Mouse (Mus musculus) embryo, embryonic 10 days (tissue): ENCODE results near the gene Usp39.

ENCODE experiments used
- DNase-seq: peaks from one replicate; pipeline ENCODE4 v3.0.0-alpha.2; 2015; ENCODE audit warnings: low spot score

The Usp39 gene

DNA sequence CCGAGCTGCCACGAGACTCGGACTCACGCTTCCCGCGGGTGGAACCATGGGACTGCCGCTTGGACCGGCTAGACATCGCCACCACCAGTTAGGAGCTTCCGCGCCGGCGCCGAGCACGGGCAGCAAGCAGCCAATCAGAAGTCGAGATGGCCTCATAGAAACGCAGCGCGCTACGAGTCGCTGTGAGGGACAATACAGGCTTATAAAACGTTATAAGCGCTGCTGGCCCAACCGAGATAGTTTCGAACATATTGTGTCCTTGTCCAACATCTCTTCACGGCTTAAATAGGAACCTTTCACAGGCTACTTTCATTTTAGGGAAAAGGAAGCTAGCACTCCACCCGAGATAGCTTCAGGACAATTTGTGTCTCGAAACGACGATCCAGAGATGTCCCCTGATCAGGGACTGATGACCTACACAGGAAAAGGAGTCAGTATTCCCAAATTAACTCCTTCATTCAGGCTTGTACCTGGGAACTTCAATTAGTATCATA is at the start of gene Usp39:
Usp39 (minus strand) TSS at position 111 of the 494 bp plus-strand sequence.
- peak; percentile 99 for DNase-seq

DNA sequence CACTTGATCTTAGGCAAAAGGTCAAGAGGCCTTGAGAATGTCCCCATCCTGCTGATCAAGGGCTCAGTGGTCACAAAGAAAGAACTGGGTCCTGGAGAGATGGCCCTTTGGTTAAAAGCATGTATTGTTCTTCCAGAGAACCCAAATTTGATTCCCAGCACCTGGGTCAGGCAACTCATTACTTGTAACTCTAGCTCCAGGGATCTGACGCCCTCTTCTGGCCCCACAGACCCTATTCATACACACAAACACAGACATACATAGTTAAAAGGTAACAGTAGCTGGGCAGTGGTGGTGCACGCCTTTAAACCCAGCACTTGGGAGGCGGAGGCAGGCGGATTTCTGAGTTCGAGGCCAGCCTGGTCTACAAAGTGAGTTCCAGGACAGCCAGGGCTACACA is 47.4 kb upstream of the Usp39 start:
- DNase-seq = no peak

DNA sequence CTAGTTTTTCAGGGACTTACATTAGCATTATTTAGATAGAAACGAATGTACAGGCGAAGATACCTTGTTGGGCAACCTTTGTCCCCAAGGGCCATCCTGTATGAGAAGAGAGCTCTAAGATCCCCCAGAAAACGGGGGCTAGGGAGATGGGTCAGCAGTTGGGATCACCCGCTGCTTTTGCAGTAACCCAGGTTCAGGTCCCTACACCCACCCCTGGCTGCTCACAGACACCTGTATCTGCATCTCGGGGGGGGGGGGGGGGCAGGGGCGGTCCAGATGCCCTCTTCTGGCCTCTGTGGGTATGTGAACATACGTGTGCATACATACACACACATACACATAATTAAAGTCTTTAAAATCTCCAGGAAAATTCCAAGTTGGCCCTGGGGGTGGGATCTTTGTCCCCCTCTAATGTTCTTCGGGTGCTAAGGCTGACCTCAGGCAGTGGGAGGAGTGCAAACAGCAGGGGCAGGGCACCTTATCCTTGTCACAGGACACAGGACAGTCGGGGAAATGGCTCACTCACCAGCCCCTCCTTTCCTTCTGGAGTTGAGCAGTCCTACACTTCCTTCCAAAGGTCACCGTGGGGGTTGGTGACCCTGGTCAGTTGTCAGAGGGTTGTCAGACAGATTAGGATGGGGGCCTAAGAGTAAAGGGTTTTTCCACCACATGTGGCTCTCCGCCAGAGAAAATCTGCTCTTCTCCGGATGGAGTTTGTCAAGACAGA is 46.0 kb upstream of the Usp39 start:
- DNase-seq = peak; percentile 84

DNA sequence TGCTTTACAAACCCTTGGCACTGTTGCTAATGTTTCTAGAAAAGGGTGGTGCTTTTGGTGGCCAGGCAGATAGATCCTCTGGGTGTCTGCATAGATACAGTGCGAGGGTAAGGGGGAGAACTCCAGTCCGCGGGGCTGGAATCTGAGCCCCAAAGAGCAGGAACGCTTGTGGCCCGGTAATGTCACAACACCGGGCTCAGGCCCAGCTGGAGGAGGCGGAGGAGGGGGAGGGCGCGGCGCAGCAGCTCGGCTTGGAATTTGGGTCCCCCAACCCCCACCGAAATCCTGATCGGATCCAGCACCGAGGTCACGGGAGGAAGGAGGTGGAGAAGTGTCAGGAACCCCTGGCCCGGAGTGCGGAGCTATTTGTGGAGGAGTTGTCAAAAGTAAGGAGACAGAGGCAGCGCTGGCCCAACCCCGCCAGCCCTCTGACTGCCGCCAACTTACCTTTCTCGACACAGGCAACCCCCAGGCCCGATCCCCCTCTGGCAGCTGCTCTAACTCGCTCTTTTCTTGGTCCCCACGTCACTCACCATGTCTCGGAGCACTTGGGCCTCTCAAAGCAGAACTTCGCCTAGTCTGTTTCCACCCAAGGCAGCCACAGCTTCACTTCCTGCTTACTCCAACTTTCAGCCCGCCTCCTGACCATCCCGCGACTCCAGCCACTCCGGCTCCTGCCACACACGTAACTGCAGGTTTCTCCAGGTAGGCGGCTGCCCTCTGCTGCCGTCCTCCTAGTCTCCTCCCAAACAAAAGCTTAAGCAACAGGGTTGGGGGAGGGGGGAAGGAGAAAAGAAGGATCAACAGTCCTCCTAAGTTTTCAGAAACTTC is 45.2 kb upstream of the Usp39 start, which contains the start of gene Vamp8:
Vamp8 (minus strand) TSS at position 763 of the 831 bp plus-strand sequence.
- peak; percentile 69 for DNase-seq

DNA sequence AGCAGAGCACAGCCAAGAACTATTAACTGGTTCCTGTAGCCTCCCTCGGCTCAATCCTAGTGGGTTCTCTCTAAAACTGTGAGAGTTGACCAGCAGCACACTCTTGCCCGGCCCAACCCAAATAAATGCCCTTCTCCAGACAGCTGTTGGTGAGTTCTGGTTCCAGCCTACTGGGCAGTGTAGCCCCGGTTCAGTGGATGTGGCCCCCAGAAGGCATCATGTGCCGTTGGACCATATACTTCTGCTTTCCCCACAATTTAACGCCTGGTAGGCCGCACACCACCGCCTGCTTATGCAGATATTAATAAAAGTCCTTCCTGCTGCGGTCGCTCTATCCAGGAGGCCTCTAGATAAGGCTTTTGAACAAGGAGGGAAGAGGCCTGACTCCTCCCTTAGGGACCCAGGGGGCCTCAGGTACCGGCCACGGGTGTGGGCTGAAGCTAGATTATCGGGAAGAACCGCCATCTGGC is 44.5 kb upstream of the Usp39 start:
- DNase-seq = no peak

DNA sequence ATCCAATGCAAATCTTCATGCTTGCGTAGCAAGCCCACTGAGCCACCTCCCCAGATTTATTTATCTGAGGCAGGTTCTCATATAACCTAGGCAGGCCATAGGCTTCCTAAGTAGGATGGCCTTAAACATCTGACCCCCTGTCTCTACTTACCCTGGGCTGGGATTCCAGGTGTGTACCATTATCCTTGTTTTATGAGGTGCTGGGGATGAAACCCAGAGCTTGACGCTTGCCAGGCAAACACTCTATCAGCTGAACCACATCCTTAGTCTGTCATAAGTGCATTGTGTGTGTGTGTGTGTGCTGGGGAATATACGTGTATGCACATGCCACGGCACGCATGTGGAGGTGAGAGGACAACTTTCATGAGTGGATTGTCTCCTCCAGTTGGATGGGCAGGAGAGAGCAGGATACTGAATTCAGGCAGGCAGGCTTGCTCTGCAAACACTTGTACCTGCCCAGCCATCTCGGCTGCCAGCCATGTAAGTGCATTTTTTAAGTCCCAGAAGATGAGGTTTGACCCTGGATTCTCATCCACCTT is 43.9 kb upstream of the Usp39 start:
- no peak for DNase-seq

DNA sequence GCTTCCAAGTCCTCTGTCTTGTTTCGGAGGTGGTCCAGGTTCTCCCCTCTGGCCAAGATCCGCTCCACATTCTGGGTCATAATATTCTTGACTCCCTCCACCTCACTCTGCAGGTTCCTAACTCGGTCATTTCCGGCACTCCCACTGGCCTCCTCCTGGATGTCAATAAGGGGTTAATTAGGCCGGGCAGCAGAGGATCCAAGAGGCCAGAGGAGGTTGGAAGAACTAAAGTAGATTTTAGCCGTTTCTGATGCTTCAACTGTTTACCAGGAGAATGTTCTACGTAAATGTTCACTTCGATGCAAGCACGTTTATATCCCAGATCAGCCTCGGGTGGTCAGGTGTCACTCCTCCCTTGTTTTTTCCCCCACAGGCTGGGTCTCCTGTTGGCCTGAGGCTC is 43.3 kb upstream of the Usp39 start:
- no peak for DNase-seq

DNA sequence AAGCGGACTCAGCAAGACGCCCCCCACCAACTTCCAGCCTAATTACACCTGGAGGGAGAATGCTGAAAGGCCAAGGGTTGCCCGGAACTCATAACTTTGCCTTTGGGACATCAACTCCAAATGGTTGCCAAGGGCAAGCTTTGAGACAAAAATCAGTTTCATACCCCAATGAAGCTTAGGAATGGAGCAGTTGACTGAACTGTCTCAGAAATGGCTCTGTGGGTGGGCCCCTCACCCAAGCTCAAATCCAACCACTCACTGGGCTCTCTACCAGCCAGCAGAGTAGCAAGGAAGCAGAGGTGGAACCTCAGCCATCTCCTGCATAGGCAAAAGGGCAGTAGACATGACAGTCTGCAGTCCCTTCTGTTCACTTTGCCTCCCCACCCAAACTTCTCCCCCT is 42.8 kb upstream of the Usp39 start:
- DNase-seq = no peak

DNA sequence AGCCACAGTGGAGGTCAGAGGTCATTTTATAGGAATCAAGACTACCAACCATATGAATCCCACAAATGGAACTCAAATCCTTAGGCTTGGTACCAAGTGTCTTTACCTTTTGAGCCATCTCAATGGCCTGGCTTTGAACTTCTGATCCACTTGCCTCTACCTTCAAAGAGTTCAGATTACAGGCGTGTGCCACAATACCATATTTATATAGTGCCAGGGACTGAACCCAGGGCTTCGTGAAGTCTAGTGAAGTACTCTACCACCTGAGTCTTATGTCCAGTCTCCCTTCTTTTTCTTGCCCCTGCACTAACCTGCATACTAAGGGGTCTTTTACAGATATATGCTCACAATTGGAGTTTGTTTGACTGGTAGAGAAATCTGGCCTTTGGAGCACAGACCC is 41.6 kb upstream of the Usp39 start:
- DNase-seq = no peak

DNA sequence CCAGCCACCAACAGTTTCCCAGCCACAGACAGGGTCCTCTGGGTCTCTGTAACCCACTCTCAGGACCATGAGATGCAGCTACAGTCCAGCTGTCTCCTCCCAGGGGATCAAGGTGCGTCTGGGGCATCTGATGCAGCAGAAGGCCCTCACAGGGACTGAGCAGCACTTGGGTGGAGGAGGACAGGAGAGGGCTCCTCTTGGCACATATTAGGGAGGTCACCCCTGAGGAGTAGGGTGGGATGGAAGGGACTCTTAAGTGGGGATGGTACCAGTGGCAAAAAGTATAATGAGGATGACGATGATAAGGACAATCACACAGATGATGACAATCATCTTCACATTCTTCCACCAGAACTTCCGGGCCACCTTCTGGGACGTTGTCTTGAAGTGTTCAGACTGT is 40.3 kb upstream of the Usp39 start:
- DNase-seq = no peak

DNA sequence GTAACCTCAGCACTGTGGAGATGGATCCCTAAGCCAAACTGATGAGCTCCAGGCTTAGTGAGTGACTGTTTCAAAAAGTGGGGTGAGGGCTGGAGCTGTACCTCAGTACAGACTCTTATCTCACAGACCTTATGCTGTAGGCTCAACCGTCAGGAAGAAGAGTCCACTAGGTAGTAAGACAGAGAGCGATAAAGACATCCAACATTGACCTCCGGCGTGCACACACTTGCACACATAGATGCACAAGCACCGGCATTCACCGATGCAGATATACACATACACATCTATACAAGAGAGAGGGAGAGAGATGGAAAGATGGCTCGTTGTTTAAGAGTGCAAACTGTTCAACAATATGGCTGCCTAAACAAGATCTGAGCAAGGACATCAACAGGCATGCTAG is 39.0 kb upstream of the Usp39 start:
- no peak for DNase-seq

DNA sequence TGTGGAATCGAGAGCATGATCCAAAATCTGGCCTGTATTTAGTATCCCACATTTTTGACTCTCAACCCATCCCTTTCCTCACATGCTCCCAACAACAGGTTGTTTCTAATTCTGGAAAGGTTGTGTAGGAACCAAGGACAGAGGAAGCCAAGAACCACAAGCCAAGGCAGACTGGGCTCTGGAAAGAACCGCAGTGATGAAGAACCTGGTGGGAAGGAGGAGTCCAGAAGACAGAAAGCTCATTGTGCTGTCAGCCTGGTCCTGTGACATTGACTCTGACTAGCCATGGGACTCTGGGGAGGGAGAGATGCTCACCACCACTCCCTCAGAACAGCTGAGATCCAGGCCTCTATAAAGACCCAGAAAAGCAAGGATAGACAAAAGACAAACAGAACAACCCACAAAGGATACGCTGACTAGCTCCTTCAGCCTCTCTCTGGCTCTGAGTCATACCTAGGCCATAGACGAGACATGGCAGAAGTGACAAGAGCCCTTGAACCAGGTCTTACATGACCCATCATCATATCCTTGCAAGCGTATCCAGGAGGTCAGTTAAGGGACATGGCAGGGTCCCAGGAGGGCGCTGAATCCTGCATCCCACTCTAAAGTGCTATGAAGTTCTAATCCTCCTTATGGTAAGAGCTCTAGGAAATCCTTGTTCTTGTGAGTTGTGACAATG is 38.3 kb upstream of the Usp39 start:
- no peak for DNase-seq

DNA sequence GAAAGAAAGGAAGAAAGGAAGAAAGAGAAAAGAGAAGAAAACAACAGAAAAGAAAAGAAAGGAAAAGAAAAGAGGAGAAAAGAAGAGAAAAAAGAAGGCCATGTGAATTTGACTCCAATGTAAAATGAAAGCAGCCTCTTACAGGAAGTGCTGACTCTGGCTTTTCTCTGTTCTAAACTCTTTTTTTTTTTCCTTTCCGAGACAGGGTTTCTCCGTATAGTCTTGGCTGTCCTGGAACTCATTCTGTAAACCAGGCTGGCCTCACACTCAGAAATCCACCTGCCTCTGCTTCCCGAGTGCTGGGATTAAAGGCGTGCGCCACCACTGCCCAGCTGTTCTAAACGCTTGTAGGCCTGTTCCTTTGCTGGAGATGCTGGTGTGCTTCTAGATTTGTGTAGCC is 37.5 kb upstream of the Usp39 start:
- no peak for DNase-seq

DNA sequence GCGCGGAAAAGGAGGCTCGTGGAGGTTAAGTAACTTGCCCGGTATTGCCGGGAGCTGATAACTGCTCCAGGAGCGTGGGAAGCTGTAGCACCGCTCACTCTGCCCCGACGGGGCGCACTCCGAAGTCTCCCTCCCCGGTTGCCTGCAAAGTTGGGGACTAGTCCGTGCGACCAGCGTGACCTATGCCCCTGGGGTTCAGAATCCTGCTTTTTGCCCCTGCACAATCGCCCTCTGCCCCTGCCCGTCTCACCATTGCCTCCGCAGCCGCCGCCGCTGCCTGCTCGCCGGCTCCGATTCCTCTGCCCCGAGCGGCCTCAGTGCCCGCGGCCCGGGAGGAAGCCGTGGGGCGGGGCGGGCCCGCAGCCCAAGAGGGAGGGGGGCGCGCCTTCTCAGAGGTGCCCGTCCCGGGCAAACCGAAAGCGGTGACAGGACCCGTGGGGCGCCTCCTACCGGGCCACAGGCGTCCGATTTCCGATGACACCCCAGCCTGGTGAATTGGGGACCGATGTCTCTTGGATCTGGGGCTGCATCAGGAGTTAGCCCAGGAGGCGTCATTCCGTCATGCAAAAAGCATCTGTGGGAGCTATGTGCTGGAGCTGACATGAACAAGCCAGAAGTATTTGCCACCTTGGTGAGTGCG is 35.3 kb upstream of the Usp39 start, which contains the start of gene Vamp5:
Vamp5 (minus strand) TSS at position 338 of the 640 bp plus-strand sequence.
- peak; percentile 33 for DNase-seq

DNA sequence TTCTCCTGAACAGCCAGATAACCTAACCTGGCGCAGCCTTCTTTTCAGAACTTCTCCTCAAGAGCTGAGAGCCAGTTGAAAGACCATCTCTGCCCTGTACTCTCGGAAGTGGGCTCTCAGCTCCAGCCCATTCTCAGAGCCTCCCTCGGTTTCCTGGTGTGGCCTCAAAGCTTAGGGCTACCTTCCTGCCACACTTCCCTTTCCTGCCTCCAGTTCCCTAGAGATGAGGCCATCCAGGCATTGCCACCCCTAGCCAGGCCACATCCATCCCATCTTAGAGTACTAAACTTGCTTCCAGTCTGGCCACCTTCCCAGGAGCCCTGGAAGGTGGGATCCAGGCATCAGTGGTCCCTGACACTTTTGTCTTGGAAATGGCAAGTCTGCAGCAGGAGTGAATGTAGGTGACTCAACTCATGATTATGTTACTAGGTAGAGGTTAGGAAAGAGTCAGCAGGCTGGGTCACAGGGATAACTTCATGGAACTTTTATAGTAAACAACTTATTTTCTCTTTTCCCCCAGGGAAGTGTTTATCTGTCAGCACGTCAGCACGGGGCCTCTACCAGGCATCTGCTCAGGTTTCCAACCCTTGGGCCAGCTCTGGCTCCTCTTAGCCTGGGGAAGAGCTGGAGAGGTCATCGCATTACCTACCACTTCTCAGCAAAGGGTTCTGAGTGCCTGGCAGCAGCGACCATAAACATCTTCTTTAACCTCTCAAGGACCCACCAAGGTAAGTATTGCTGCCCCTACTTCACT is 34.6 kb upstream of the Usp39 start:
- DNase-seq = no peak

DNA sequence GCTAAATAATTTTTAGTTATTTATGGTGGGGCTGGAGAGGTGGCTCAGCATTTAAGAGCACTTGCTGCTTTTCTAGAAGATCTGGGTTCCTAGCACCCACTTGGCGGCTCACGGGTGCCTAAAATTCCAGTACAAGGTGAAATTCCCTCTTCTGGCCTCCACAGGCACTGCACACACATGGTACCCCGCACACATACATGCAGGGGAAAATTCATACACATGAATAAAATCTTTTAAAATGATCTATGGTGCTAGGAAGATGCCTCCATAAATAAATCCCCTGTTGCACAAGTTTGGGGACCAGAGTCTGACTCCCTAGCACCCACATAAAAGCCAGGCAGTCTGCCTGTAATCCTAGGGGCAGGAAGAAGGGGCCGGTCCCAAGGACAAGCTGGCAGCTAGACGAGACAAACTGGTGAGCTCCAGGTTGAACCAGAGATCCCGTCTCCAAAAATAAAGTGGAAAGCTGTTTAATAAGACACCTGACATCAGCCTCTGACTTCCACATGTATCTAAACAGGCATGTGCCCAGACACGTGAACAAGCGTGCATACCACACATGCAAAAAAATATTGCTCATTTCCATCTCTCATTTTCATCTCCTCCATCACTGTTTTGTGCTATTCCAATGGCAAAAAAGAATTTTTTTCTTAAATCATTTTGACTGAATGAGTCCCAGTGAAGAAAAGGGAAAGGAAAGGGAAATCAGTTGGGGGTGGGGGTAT is 33.7 kb upstream of the Usp39 start:
- no peak for DNase-seq

DNA sequence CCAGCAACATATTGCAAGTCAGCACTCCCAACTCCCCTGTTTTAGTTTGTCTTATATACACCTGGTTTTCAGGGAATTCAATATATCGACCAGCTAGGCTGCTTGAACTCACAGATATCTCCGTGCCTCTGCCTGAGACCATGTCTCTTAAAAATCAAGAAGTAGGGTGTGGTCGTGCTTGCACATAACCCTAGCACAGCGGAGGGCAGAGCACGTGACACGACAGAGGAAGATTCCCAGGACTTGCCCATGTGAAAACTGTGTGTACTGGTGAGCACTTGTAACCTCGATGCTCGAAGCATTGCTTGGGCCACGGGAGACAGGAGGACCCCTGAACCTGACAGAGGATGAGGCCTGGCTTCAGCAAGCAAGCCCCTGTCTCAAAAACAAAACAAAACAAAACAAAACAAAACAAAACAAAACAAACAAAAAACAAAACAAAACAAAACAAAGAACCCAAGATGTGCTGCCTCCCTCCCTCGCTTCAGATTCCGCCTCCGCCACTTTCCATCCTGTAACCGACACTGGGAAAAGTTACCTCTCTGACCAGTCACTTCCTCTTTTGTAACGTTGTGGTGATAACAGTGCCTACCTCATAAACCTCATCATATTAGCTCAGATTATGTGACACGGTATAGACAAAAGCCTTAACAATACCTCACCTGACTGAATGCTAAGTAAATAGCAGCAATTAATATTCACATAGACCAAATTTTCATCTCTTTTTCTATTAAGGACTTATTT is 30.0 kb upstream of the Usp39 start:
- no peak for DNase-seq

DNA sequence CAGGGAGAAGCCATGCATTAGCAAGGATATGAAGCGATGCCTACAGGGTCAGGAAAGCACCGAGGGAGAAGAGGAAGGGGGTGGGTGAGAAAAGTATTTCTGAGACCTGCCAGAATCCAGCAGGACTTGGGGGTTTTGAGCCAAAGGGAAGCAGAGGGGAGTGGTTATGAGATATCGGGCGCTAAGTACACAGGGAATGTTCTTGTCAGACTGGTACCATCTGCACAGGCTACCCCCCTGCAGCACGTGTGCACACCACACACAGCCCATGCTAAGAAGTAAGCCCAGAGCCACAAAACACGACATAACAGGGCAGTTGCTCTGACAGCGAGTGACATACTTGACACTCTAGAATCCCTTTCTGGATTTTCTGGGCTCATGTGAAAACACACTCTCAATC is 29.2 kb upstream of the Usp39 start:
- no peak for DNase-seq

DNA sequence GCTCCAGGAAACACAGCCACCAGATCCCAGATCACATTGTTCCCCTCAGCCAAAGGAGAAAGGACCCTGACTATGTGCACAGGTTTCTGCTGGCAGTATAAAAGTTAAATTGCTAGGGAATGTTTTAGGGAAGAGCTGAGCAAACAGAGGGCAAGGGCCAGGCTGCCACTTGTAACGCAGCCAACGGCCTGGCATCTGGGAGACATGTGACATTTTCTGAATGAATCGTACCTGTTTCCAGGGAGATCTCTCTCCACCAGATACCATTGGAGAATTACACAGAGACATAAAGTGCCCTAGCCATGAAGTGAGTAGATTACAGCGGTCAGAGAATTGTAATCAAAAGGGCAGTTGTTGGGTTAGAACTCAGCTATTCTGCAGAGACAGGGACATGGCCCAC is 28.2 kb upstream of the Usp39 start:
- DNase-seq = no peak

DNA sequence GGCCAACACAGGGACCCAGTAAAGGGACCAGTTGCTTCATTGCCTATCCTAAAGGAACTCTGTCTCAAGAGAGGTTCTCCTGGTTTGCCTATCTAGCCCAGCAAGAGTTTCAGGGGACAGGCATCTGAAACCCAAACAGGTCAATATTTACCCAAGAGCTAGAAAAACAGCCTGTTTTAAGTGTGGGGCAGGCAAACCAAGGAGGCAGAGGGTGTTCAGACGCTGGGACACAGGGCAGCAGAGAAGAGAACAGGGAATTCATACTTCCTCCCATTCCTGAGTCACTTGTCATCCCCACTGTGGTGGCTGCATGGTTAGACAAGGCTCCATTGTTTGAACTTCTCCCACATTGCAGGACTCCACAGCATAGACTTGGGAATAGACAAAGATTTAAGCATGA is 26.6 kb upstream of the Usp39 start:
- no peak for DNase-seq
